Mouse (Mus musculus): Measurements from ENCODE around the gene Tmem114. TPM values are rescaled to one million over a fixed set of nuclear protein-coding genes. Genes with fewer than 3 reads are reported as not detected.
A peak's percentile ranks its signal among the peaks of the same experiment; 100 is the strongest.

Tmem114 gene
- polyA plus RNA-seq, 1 experiment from 2014 or later, result not detected

DNA sequence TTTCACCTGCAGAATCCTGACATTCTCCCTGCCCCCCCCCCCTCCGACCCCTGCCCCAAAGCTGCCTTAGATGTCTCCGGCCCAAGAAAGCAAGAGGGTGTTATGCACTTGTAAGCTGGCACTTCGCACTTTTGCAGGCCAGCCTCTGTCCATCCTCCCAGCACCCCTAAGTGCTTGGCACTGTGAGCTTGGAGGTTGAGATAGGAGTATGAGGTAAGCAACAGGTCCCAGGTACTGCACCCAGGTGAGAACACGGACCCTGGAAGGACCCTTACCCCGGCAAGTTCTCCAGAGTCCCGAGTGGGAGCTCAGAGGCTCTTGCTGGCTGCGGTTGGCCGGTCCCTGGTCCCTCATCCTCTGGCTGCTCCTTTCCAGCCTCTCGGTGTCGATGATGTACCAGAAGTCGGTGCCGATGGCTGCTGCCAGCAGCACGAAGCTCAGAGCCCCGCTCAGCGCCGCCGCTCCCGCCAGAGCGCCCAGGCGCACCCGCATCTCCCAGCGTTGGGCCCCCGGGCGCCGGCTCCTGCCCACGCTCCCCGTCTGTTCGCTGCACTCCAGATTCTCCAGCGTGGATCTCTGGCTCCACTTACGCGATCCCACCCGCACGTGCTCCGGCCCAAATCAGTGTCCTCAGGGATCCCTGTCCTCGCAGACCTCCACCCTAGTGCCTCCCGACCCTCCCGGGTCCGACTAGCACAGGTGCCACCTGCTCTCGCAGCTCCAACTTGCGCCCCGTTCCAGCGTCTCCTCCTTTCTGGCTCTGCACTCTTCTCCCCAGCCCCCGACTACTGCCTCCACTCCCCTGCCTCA, 570 bp downstream of the Tmem114 start:
- 6% methylated on average over 43 of the region's 43 CpGs for WGBS
- Histone ChIP-seq H3K4me1 (peaks cover 10% of the 10 kb centered on the region), H3K27ac (replicated peaks) (no peak overlapping the region), H3K36me3 (replicated peaks) (no peaks in the 10 kb centered on the region), H3K27me3 (replicated peaks; ENCODE audit: low read depth, poor library complexity, severe bottlenecking) (peaks cover 65% of the 10 kb centered on the region), H3K9me3 (no peaks in the 10 kb centered on the region), H3K4me3 (peak overlapping the region; percentile 54)
- peak; percentile 25 for DNase-seq (ENCODE audit: low spot score)

DNA sequence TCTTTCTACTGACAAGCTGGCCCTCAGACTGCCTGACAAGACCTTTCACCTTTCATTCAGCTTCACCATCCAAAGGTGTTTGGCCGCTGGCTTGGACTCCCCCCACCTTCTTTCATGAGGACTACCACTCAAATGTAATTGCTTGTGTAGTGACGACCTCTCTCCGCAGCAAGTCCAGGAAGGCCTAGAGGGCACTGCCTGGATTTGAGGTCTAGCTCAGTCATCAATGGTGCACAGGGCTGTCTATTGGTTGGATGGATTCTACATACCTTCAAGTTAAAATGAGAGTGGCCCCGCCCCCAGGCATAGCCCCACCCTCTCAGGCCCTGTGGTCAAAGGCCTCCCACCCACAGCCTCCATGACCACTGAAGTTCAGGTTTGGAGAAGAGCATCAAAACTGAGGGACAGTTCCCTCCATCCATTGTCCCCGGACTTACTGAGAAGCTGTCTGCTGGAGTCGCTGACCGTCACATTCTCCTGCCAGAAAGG, 1.3 kb downstream of the Tmem114 start:
- no peak overlapping the region for H3K27ac ChIP-seq (replicated peaks)
- no peaks in the 10 kb centered on the region for H3K36me3 ChIP-seq (replicated peaks)
- 40% methylated on average over 7 of the region's 7 CpGs for WGBS
- no peak overlapping the region for H3K4me3 ChIP-seq
- H3K27me3 ChIP-seq (replicated peaks; ENCODE audit: low read depth, poor library complexity, severe bottlenecking), result peaks cover 65% of the 10 kb centered on the region
- H3K4me1 ChIP-seq, result peaks cover 10% of the 10 kb centered on the region
- H3K9me3 ChIP-seq, result no peaks in the 10 kb centered on the region
- DNase-seq (ENCODE audit: low spot score), result no peak

DNA sequence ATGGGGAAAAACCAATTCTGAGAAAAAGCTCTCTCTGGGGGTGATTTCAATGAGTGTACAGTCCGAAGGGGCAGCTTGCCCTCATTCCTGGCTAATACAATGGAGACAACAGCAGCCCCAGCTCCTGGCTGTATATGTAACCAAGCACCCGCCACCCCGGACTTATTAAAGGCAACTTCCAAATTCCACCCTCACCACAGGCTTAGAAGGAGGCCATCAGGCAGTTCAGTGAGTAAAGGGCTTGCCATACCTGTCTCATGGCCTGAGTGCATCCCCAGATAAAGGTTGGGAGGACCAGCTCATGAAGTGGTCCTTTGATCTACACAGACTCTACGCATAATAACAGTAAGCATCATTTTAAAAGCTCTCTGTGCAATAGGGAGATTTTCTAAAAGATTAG, 4.1 kb downstream of the Tmem114 start:
- Histone ChIP-seq H3K36me3 (replicated peaks) (no peaks in the 10 kb centered on the region), H3K27me3 (replicated peaks; ENCODE audit: low read depth, poor library complexity, severe bottlenecking) (peaks cover 50% of the 10 kb centered on the region), H3K27ac (replicated peaks) (no peak overlapping the region), H3K9me3 (no peaks in the 10 kb centered on the region), H3K4me3 (no peak overlapping the region), H3K4me1 (peaks cover 10% of the 10 kb centered on the region)
- DNase-seq (ENCODE audit: low spot score), result no peak
- 82% methylated on average over 4 of the region's 4 CpGs for WGBS

GRCm38 (mm10) chr16:8420381-8420780, 4.6 kb downstream of the Tmem114 start:
- no peak for DNase-seq (ENCODE audit: low spot score)
- H3K27ac ChIP-seq (replicated peaks), result no peak overlapping the region
- WGBS, result 86% methylated on average over 10 of the region's 10 CpGs
- no peak overlapping the region for H3K4me3 ChIP-seq
- H3K36me3 ChIP-seq (replicated peaks), result no peaks in the 10 kb centered on the region
- no peaks in the 10 kb centered on the region for H3K9me3 ChIP-seq
- H3K27me3 ChIP-seq (replicated peaks; ENCODE audit: low read depth, poor library complexity, severe bottlenecking), result peaks cover 46% of the 10 kb centered on the region
- H3K4me1 ChIP-seq, result peaks cover 10% of the 10 kb centered on the region

DNA sequence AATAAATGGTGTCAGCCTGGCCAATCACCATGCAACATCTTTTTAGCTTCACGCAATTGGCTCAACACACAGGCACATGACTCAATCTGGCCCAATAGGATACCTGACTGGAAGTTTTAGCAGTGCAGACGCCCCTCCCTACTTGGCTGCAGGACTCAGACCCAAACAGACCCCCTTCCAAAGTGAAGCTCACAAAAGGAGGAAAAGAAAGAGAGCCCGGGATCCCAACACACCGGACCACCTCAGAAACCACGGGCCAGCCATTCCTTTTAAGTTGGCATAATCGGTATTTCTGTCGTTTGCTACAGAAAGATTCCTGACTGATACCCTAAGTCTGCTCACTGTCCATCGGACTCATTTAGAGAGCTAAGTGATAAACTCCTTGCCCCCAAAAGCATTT, 5.3 kb downstream of the Tmem114 start:
- Histone ChIP-seq H3K27ac (replicated peaks) (no peak overlapping the region), H3K36me3 (replicated peaks) (no peaks in the 10 kb centered on the region), H3K27me3 (replicated peaks; ENCODE audit: low read depth, poor library complexity, severe bottlenecking) (peaks cover 38% of the 10 kb centered on the region), H3K4me3 (no peak overlapping the region), H3K9me3 (no peaks in the 10 kb centered on the region), H3K4me1 (peaks cover 6% of the 10 kb centered on the region)
- DNase-seq (ENCODE audit: low spot score), result no peak
- WGBS, result 92% methylated on average over 8 of the region's 8 CpGs

GRCm38 (mm10) chr16:8418126-8418525, 6.8 kb downstream of the Tmem114 start:
- Histone ChIP-seq H3K27me3 (replicated peaks; ENCODE audit: low read depth, poor library complexity, severe bottlenecking) (peaks cover 27% of the 10 kb centered on the region), H3K36me3 (replicated peaks) (no peaks in the 10 kb centered on the region), H3K4me1 (no peaks in the 10 kb centered on the region), H3K27ac (replicated peaks) (no peak overlapping the region), H3K4me3 (no peak overlapping the region), H3K9me3 (no peaks in the 10 kb centered on the region)
- 91% methylated on average over 3 of the region's 3 CpGs for WGBS
- peak; percentile 5 for DNase-seq (ENCODE audit: low spot score)

DNA sequence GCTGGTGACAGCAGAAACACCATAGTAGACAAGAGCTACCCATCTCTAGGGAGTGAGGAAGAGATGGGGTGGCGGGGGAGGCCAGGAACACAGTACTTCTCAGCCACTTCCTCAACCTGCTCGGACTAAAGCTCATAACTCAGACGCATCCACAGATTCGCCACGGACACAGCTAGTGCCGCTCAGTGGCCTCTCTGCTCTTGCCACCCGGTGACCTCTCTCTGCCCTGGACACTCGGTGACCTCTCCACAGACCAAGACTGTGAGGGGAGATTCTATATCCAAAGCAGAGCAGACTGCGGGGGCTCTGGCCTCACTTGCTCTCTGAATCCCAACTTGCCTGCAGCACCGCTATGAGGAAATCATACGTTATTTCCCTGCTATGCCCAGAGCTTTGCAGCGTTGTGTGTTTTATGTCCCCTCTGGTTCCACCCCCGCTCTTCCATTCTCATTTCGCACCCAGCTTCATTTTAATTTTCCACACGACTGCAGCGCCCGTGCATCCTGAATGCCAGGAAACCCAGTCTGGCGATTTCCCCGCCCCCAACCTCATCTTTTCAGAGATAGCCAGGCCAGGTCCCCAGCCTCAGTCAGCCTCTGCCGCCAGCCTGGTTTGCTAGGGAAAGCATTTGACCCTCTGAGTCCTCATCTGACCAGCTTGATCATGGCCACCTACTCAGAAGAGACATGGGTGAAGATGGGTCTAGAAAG, 7.8 kb downstream of the Tmem114 start:
- no peaks in the 10 kb centered on the region for H3K36me3 ChIP-seq (replicated peaks)
- peaks cover 17% of the 10 kb centered on the region; the same call in 1 of the 2 replicates for H3K27me3 ChIP-seq (replicated peaks; ENCODE audit: low read depth, poor library complexity, severe bottlenecking)
- H3K4me3 ChIP-seq, result no peak overlapping the region
- 72% methylated on average over 20 of the region's 20 CpGs for WGBS
- no peaks in the 10 kb centered on the region for H3K9me3 ChIP-seq
- peak; percentile 7 for DNase-seq (ENCODE audit: low spot score)
- no peaks in the 10 kb centered on the region for H3K4me1 ChIP-seq
- no peak overlapping the region for H3K27ac ChIP-seq (replicated peaks)

DNA sequence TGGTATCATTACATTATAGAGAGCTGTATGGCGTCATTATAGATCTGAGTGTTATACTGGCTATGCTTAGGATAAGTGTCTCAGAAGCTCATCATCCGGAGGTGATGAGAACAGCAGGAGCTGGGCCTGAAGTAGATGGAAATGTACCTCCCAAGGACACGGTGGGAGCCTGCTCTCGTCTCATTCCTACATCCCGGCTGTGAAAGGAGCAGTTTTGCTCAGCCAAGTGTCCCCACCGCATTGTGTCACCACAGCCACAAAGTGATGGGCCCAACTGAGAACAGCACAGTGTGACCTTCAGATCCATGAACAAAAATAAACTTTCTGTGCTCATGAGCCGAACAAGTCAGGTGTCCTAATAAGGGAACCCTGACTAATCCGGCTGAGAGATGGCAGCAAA, 8.9 kb downstream of the Tmem114 start:
- DNase-seq (ENCODE audit: low spot score), result peak; percentile 5
- 90% methylated on average over 8 of the region's 8 CpGs for WGBS

DNA sequence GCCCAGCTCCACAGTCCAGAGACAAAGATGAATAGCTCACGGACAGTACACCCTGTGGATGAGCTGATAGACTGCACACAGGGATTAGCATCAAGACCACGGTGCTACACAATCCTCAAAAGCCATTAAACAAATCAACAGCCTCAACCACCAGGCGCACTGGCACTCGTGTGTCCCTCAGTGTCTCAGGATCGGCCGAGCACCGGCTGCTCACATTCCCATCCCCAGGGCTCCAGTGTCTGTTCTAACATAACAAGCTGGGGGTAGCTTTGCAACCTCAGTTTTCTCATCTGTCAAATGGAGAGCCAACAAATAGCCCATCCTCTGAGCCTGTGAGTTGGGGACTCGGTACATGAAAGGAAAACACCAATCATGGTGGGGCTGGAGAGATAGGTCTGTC, 11.5 kb downstream of the Tmem114 start:
- 78% methylated on average over 8 of the region's 8 CpGs for WGBS
- Histone ChIP-seq H3K27ac (replicated peaks) (no peak overlapping the region), H3K4me3 (no peak overlapping the region), H3K36me3 (replicated peaks) (no peaks in the 10 kb centered on the region), H3K27me3 (replicated peaks; ENCODE audit: low read depth, poor library complexity, severe bottlenecking) (peaks cover 35% of the 10 kb centered on the region), H3K9me3 (no peaks in the 10 kb centered on the region), H3K4me1 (no peaks in the 10 kb centered on the region)
- no peak for DNase-seq (ENCODE audit: low spot score)

More for the DNA sequence above, 8.9 kb downstream of the Tmem114 start:
- no peak overlapping the region for H3K27ac ChIP-seq (replicated peaks)
- H3K4me3 ChIP-seq, result no peak overlapping the region
- H3K9me3 ChIP-seq, result no peaks in the 10 kb centered on the region
- H3K27me3 ChIP-seq (replicated peaks; ENCODE audit: low read depth, poor library complexity, severe bottlenecking), result peaks cover 20% of the 10 kb centered on the region
- no peaks in the 10 kb centered on the region for H3K4me1 ChIP-seq
- H3K36me3 ChIP-seq (replicated peaks), result no peaks in the 10 kb centered on the region

- Histone ChIP-seq H3K27ac (replicated peaks) (no peak overlapping the region), H3K4me3 (no peak overlapping the region), H3K4me1 (no peaks in the 10 kb centered on the region), H3K9me3 (no peaks in the 10 kb centered on the region), H3K27me3 (replicated peaks; ENCODE audit: low read depth, poor library complexity, severe bottlenecking) (peaks cover 46% of the 10 kb centered on the region), H3K36me3 (replicated peaks) (no peaks in the 10 kb centered on the region)
- WGBS, result 12% methylated on average over 7 of the region's 7 CpGs
- DNase-seq (ENCODE audit: low spot score), result no peak
These were observed 12.7 kb downstream of the Tmem114 start for GRCm38 (mm10) chr16:8412213-8412612.

DNA sequence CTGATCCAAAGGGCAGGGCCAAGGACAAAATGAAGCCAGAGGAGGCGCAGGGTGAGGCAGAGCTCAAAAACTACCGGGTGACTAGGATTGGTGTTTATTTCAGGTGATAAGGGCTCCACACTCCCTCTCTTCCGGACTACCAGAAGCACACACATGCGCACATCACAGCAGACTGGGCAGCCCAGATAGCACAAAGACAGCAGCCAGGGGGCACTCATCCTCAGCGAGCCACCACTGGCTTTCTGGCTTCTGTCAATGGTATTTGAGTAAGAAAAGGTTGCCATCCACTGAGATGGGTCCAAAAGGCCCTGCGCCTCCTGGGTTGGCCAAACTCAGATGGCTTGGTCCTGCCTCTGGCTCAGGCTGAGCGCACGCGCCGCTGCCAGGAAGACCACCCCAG, 15.7 kb downstream of the Tmem114 start:
- Histone ChIP-seq H3K27me3 (replicated peaks; ENCODE audit: low read depth, poor library complexity, severe bottlenecking) (peaks cover 46% of the 10 kb centered on the region), H3K4me1 (no peaks in the 10 kb centered on the region), H3K9me3 (no peaks in the 10 kb centered on the region), H3K27ac (replicated peaks) (no peak overlapping the region), H3K36me3 (replicated peaks) (no peaks in the 10 kb centered on the region), H3K4me3 (no peak overlapping the region)
- WGBS, result 28% methylated on average over 10 of the region's 10 CpGs
- peak; percentile 60 for DNase-seq (ENCODE audit: low spot score)

DNA sequence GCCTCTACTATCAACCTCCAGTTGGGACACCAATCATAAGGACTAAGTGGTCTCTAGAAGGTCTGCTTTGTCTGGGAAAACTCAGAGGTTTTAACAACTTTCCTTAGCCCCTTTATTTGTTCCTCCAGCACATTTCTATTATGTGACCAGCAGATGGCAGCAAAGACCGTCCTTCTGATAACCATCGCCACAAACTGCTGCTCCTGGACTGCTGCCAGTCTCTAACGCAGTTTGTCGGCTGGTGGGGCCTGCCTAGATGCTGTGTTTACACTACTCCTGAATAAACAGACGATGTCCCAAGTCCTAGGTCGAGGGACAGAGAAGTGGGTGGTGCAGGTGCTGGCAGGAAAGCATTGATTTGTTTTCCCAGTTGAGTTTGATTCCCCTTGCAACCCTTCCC, 18.2 kb downstream of the Tmem114 start:
- no peak overlapping the region for H3K4me3 ChIP-seq
- no peaks in the 10 kb centered on the region for H3K9me3 ChIP-seq
- DNase-seq (ENCODE audit: low spot score), result peak; percentile 73
- WGBS, result 1% methylated on average over 6 of the region's 6 CpGs
- H3K27ac ChIP-seq (replicated peaks), result no peak overlapping the region
- peaks cover 39% of the 10 kb centered on the region for H3K27me3 ChIP-seq (replicated peaks; ENCODE audit: low read depth, poor library complexity, severe bottlenecking)
- peaks cover 6% of the 10 kb centered on the region for H3K4me1 ChIP-seq
- H3K36me3 ChIP-seq (replicated peaks), result no peaks in the 10 kb centered on the region

- Histone ChIP-seq H3K9me3 (no peaks in the 10 kb centered on the region), H3K4me3 (no peak overlapping the region), H3K27me3 (replicated peaks; ENCODE audit: low read depth, poor library complexity, severe bottlenecking) (peaks cover 3% of the 10 kb centered on the region; the same call in 1 of the 2 replicates), H3K36me3 (replicated peaks) (no peaks in the 10 kb centered on the region), H3K4me1 (peaks cover 14% of the 10 kb centered on the region), H3K27ac (replicated peaks) (no peak overlapping the region)
- no peak for DNase-seq (ENCODE audit: low spot score)
- 79% methylated on average over 2 of the region's 2 CpGs for WGBS
These were observed 22.3 kb downstream of the Tmem114 start for GRCm38 (mm10) chr16:8402663-8403062.

Data from embryonic facial prominence, embryonic 10.5 days (tissue).